Mouse (Mus musculus): ENCODE results near the gene Gse1.

Gse1 gene

DNA sequence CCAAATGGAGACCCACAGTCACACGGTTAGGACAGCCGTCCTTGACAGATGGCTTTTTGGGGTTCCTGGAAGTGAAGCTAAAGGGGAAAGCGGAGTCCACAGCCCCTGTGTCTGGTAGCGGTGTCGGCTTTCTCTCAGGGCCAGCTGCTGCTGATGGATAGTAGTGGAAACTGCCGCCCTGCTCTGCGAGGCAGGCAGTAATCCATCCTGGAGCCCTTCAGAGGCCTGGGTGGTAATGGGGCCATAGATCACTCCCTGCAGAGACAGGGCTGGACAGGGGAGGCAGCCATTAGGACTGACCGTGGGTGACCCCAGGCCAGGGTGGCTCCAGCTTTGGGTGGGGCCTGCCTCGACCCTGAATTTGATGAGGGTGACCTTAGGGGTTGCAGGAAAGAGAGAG is 146.3 kb downstream of the Gse1 start:
- DNase-seq (ENCODE audit: low spot score in 2 of 2): no peak

GRCm38 (mm10) chr8:120375170-120375569 is 146.9 kb downstream of the Gse1 start:
- DNase-seq (ENCODE audit: low spot score in 2 of 2): no peak

DNA sequence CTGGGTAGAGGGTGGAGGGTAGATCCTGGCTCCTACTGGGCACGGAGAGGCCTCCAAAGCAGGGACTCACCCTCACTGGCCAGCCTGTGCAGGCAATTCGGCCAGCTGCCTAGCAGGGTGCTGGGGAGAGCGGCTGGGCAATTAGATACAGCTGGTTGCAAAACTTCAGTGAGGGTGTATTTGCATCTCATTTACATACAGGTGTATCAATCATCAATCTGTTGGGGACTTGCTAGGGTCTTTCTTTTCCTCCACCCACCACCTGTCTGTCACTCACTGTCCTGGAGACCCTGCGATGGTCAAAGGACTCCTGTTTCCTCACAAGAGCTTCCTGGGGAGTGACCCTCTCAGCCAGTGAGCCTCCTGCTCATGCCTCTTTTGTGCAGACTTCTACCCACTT is 148.0 kb downstream of the Gse1 start:
- no peak for DNase-seq (ENCODE audit: low spot score in 2 of 2)

GRCm38 (mm10) chr8:120376847-120377802 is 148.9 kb downstream of the Gse1 start:
- DNase-seq (ENCODE audit: low spot score in 2 of 2): no peak

DNA sequence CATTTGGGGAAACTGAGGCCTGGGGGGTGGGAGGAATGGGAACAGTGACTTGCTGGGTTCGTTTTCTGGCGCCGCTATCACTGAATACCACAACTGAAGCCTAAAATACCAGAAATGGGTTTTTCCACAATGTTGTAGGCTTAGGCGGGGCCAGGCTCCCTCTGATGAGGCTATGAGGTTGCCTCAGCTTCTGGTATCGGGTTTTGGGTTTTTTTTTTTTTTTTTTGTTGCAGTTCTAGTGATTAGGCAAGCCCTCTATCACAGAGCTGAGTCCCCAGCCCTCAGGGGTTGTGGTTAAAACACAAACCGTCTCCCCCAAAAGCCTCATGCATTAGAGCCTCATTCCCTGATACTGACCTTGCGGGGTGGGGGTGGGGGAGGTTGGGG is 149.5 kb downstream of the Gse1 start:
- DNase-seq (ENCODE audit: low spot score in 2 of 2): no peak

- DNase-seq (ENCODE audit: low spot score in 2 of 2): no peak
Measured at GRCm38 (mm10) chr8:120378306-120378705, 150.1 kb downstream of the Gse1 start.

DNA sequence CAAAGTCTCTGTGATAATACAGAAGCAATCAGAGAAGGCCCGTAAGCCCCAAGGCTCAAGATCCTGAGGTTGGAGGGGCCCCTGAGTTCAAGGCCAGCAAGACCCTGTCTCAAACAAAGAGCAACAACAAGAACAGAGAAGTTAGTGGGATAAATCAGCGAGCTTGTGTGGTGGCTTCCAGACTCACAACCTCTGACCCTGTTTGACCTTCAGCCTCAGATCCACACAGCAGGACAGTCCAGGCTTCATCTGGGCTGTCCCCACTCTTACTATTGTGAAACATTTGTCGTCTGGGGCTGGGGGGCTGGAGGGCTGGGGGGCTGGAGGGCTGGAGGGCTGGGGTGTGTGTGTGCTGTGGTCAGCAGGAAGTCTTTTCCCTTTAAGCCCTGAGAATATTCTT is 150.8 kb downstream of the Gse1 start:
- no peak for DNase-seq (ENCODE audit: low spot score in 2 of 2)

GRCm38 (mm10) chr8:120381865-120382264 is 153.6 kb downstream of the Gse1 start:
- no peak for DNase-seq (ENCODE audit: low spot score in 2 of 2)

- no peak for DNase-seq (ENCODE audit: low spot score in 2 of 2)
Measured at GRCm38 (mm10) chr8:120382436-120383203, 154.4 kb downstream of the Gse1 start.

- DNase-seq (ENCODE audit: low spot score in 2 of 2): no peak
Measured at GRCm38 (mm10) chr8:120383204-120383560, 154.9 kb downstream of the Gse1 start.

DNA sequence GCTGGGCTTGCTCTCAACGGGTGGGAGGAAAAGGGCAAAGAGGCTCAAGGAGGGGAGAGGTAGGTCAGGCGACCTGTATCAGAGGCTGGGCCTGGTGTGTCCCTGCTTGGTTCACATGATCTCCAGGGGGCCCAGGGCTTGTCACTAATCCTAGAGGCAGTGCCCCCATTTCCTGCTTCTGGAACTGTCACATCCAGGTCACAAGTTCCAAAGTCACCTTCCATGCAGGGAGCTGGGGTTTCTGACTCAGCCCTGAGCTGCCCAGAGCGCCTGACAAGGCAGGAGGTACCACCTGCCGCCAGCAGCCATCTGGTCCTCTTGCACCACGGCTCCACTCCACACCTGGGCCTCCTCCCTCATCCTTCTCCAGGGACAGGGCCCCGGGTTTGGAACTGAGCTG is 155.5 kb downstream of the Gse1 start:
- no peak for DNase-seq (ENCODE audit: low spot score in 2 of 2)

DNA sequence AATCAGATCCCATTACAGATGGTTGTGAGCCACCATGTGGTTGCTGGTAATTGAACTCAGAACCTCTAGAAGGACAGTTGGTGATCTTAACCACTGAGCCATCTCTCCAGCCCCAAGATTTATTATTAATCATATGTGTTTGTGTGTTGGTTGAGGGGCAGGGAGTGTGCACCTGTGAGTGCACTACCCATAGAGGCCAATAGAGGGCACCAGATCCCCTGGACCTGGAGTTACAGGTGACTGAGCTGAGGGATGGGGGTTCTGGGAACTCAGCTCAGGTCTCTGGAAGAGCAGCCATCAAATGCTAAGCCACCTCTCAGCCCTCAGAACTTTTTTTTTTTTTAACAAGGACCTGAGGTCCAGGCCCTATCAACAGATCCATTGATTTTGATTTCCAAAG is 156.5 kb downstream of the Gse1 start:
- DNase-seq (ENCODE audit: low spot score in 2 of 2): no peak

- DNase-seq (ENCODE audit: low spot score in 2 of 2): no peak
Measured at GRCm38 (mm10) chr8:120388246-120388645, 160.0 kb downstream of the Gse1 start.

- no peak for DNase-seq (ENCODE audit: low spot score in 2 of 2)
Measured at GRCm38 (mm10) chr8:120390598-120390997, 162.3 kb downstream of the Gse1 start.

- DNase-seq (ENCODE audit: low spot score in 2 of 2): no peak
Measured at GRCm38 (mm10) chr8:120391856-120392255, 163.6 kb downstream of the Gse1 start.

- no peak for DNase-seq (ENCODE audit: low spot score in 2 of 2)
Measured at GRCm38 (mm10) chr8:120393085-120393484, 164.8 kb downstream of the Gse1 start.

- DNase-seq (ENCODE audit: low spot score in 2 of 2): no peak
Measured at GRCm38 (mm10) chr8:120393871-120394275, 165.6 kb downstream of the Gse1 start.

DNA sequence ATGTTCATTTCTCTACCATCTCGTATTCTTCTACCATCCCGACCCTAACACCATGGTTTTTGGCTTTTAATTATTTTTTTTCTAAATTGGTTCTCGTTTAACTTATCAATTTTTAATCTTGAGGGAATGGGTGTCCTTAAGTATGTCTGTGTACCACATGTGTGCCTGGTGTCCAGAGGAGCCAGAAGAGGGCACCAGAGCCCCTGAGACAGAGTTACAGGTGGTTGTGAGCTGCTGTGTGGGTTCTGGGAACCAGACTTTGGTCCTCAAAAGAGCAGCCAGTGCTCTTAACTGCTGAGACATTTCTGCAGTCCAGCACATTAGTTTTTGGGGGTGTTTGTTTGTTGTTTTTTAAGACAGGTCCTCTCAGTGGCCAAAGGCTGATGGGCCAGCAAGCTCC is 167.6 kb downstream of the Gse1 start:
- DNase-seq (ENCODE audit: low spot score in 2 of 2): no peak

DNA sequence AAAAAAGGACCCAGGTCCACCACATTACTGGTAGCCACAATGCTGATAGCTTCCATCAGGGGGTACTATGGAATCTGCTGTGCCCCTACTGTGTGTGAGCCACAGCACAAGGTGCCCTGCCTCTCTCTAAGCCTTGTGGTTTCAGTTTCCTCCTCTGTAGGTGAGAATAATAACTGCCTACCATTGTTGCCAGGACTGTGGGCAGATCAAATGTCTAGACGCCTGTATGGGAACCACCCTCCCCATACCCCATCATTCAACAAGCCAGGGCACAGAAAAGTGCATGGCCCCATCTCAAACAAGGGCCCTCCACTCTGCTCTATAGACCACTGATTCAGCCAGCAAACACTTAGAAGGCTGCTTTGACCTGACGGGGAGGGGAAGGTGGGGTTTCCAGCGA is 168.5 kb downstream of the Gse1 start:
- DNase-seq (ENCODE audit: low spot score in 2 of 2): no peak

GRCm38 (mm10) chr8:120397444-120398411 is 169.5 kb downstream of the Gse1 start:
- DNase-seq (ENCODE audit: low spot score in 2 of 2): no peak

DNA sequence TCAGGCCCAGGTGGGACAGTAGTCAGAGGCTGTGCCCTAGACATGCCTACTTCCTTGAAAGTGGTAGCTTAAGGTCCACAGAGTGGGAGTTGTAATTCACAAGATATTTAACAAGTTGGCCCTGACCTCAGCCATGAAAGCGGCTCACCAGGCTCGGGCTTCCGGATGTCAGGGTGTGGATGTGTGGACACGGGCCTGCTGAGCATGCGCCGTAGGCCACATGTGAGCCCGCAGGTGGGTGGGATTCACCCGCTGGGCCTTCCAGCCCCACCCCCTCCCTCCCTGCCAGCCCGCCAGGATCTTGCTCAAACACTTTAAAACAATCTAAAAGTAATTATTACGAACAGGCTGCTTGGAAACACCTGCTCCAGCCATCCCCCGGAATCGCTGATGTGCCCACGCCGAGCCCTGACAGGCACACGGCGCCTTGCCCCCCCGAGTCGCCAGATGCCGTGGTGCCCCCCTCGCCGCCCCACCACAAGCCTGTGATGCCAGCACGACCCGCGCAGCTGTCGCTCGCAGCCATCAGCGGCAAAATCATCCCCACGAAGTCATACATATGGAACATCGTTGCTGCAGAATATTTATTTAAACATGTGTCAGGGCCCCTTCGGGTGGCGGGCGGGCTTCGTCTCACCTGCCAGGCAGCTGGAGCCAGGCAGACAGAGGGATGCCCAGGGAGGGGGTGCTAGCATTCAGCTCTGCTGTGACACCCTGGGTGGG is 171.1 kb downstream of the Gse1 start:
- DNase-seq (ENCODE audit: low spot score in 2 of 2): peak; percentile 53 to 55
